ENCODE assay signal across 20 mouse cellular contexts in genomic region chr8:81497646-81498045, GRCm38 (mm10).
A peak's percentile ranks its signal among the peaks of the same experiment; 100 is the strongest.
DNase-seq lines count a peak whose midpoint lies in the region; TF ChIP-seq lines count a peak whose summit lies in the region.
"Had no signal": no experiment of that assay in that cellular context is flagged by ENCODE, and none has a peak within 500 bp of the region (broad histone marks: within the 10 kb centered on the region; RNA-seq: fewer than 3 reads in every experiment).

No protein-coding gene starts in this region.

- H3K27ac ChIP-seq in layer of hippocampus, adult 2 months: no peak overlapping the region
- H3K27ac ChIP-seq: embryonic facial prominence, embryonic 12.5 days; liver, embryonic 13.5 days; macrophage; neural tube, embryonic 13.5 days had no signal

- DNase-seq in layer of hippocampus, adult 2 months (ENCODE audit: low spot score in 2 of 2): peak; percentile 17 to 27
- DNase-seq in layer of hippocampus, postnatal 10 days (ENCODE audit: low spot score in 2 of 2): no peak
- DNase-seq in CD4-positive helper T cell, adult 2 months (ENCODE audit: low read depth, low spot score): peak; percentile 84
- DNase-seq in T-cell, adult 2 months (ENCODE audit: low spot score): peak; percentile 80
- DNase-seq in naive thymus-derived CD4-positive, alpha-beta T cell, adult 2 months (ENCODE audit: low read depth): peak; percentile 87
- no peak for DNase-seq in cerebellum, postnatal 14 days
- DNase-seq in heart, adult 9 months (ENCODE audit: low spot score in 2 of 2): no peak
- no peak for DNase-seq in frontal cortex, adult 2 months (ENCODE audit: extremely low spot score in 1 of 2, low spot score in 1 of 2)
- DNase-seq: adrenal gland, postnatal 10 days; cerebellum, adult 9-11 months; gastrocnemius, postnatal 14 days; kidney, adult 2 months; kidney, postnatal 10 days; liver, embryonic 13.5 days; lung, embryonic 14.5 days; thymus, postnatal 4 days had no signal

- H3K4me3 ChIP-seq in layer of hippocampus, adult 2 months: no peak overlapping the region
- H3K4me3 ChIP-seq: embryonic facial prominence, embryonic 12.5 days; erythroblast, embryonic 14.5 days; liver, embryonic 13.5 days; neural tube, embryonic 13.5 days had no signal

- TF ChIP-seq CTCF in layer of hippocampus, adult 2 months (conservative IDR thresholded peaks at IDR 0.05): no peak

Comparison
In these comparisons a context has a peak if more than half of its experiments do, and no peak if none do; other contexts are left out.
1. DNase-seq: peak in layer of hippocampus, adult 2 months (2 of 2), CD4-positive helper T cell, adult 2 months (single experiment), T-cell, adult 2 months (single experiment) and naive thymus-derived CD4-positive, alpha-beta T cell, adult 2 months (single experiment); none in layer of hippocampus, postnatal 10 days (0 of 2), cerebellum, postnatal 14 days (0 of 2), heart, adult 9 months (0 of 2) and frontal cortex, adult 2 months (0 of 2).